Mouse (Mus musculus) small intestine, adult 2 months (tissue): ENCODE measurements around the gene Pla2g3.

Experiments used
- CTCF ChIP-seq: fragments of 200-500 bp; IDR thresholded peaks from 2 replicates; pipeline ENCODE4 v1.5.1; 2012; ENCODE audit warnings: low read depth, mild to moderate bottlenecking, control low read depth, inconsistent platforms, low read length, moderate library complexity, mixed read lengths; ENCODE audit not compliant: insufficient replicate concordance, insufficient read length; ENCODE audit errors: extremely low read depth
- POLR2A ChIP-seq: fragments of 200-500 bp; IDR thresholded peaks from 2 replicates; pipeline ENCODE4 v1.6.1; 2012; ENCODE audit warnings: low read depth, mild to moderate bottlenecking, control low read depth, inconsistent platforms, low read length, moderate library complexity

DNA sequence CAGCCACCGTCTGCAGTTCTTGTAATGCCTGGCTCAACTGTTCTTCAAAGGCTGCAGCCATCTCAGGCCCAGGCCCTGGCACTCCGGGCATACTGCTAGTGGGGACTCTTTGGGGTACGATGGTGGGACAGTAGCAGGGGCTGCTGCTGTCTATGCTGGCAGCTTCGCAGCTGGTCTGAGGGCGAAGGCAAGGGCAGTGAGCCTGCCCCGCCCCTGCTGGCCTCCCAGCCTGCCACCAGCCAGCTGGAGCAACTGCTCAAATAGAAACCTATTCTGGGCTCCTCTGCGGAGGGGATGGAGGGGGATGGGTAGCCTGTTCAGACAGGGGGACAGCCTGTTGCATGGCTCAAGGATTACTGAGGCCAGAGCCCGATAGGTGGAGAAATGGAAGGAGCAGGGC, 39.7 kb downstream of the Pla2g3 start:
- TF ChIP-seq CTCF (no peak), POLR2A (no peak)
